Mouse (Mus musculus) frontal cortex, adult 2 months (tissue): ENCODE measurements at regions not wholly inside any gene's neighbourhood (a gene's known extent, or its start where the extent isn't known, plus 50 kb on each side); places are given as distances from the start of the nearest gene placed in this dataset.
A peak's percentile ranks its signal among the peaks of the same experiment; 100 is the strongest.

ENCODE experiments used
- DNase-seq, 2 experiments: peaks; one replicate each; pipeline ENCODE4 v3.0.0; 2022; ENCODE audit warnings: low spot score in 1 of 2; ENCODE audit errors: extremely low spot score in 1 of 2

DNA sequence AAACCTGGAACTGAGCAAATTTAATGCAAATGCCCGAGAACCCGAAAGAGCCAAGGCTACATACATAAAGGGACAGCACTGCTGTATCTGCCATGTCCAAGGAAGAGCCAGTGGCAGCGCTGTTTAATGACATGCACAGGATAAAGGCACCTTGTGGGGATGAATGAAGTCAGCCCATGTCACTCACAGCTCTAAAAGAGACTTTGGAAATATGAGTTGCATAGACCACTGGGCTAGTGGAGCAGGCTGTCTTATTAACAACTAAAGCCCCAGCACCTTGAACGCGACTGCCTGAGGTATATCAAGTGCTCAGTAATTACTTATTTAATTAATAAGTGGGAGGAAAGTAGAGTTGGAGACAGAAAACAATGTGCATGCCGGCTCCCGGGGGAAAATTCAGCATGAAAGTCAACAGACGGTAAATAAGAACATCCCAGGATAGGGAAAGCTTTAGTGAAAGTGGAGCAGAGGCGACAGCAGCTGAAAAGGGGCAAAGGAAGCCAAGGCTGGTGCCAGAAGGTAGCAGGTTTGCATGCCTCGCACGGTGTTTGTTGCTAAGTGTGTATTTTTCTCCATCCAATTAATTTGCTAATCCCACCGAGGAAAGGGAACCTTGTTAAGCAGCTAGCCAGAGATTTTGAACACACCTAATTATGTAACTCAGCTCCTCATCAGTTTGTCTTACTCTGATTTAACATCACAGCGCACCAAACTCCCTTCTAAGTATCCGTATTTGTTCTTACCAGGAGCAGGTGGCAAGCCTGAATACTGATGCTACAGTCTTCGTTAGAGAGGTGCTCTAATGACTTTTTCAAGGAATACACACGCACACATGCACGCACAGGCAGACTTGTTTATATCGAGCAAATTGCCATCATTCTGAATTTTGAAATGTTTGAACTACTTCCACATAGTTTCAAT, 167.4 kb downstream of the Triml1 start:
- no peak for DNase-seq

DNA sequence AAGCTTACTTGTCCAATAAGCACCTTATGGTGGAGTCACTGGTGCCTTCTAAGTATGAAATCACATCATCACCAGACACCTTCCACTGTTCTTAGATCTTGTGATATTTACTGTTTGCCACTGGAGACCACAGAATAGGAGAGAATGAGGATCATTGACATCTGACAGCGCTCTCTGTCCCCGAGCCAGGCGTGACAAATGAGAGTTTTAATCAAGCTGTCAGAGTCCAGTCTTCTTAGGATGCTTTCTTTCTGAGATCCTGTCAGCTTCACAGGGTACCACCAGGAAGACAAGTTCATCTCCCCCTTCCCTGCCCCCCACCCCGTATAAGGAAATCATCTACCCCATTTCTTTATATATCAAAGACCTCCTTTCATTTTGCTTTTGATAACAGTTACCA, 168.7 kb downstream of the Triml1 start:
- DNase-seq: no peak

DNA sequence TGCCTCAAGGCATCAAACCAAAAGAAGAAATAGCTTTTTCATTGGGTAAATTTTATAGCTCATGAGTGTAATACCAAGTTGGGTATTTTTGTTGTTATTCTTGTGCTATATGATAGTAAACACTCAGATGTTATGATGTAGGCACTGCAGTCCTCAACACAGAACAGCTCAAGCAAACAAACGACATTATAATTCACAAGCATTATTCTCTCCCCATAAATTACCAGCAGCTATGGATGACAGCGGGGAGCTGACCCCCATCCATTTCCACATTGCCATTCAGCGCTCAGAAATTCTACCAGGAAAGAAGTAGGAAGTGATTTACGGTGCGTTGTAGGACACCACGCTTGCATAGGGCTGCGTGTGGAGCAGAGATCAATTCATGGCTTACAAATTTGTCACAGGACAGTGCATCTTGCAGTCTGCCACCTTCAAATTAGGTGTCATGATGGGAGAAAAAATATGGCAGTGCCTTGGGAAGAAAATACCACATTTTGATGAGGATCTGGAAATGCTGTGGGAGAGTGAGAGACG, 173.4 kb downstream of the Triml1 start:
- no peak for DNase-seq

DNA sequence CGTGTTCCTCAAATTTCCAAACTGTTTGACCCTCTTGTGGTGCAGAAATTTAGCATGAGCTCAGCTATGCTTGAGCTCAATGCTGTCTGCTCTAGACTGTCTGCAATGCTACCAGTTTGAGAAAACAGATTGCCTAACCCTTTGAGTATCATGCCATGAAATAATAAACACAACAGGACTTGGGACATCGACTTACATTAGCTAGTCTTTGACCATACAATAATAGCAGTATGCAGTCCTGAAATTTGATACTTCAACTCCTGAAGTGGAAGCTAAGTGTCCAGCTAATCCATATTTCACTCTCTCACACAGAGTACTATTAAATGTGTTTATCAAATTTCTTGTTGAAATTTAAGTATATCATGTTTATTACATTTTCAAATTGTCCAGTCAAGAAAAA, 176.8 kb downstream of the Triml1 start:
- no peak for DNase-seq

DNA sequence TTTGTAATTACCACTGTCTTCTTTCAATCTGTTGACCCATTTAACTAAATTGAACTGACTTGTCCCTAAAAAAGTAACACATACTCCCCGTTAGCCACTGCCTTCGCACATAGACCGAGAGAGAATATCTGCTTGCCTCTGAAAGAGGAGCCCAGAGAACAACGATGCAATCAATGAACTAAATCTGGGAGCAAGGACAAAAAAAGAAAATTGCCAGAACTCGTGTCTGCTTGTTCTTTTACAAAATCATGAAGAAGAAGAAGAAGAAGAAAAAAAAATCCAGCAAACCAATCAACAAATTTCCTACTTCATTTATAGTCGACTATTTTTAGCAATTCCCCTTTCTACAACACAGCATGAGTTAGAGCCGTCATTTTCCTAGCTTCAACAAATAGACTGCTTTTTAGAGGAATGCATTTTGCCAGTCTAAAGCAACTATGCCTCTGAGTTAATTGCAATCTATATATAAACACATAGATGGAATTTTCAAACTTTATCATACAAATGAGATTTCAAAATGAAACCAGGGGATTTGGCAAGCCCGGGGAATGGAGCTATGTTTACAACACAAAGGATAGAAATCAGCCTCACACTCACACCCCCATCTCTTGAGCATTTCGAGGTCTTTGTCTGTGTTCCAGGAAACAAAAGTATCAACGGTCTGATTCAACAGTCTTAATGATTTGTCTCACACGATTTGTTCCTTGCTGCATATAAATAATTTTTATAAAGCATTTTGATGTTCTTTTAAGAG, 183.1 kb downstream of the Triml1 start:
- peak; percentile 3 to 25 for DNase-seq

DNA sequence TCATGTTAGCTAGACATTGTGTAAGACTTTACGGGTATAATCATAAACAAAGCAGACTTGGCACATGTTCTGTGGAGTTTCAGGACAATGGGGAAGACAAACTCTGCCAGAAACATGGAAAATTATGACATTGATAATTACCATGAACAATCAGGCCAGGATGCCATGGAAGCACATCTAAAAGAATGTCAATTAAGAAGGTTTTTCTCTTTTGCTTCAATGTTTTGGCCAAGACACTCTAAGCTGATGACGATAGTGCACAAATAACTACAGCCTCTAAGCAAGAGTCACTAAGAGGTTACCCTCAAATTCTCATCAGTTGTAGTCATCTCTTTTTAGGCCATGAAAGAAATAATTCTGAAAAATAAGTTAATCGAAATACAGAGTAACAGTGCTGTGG, 208.7 kb downstream of the Triml1 start:
- DNase-seq: no peak

DNA sequence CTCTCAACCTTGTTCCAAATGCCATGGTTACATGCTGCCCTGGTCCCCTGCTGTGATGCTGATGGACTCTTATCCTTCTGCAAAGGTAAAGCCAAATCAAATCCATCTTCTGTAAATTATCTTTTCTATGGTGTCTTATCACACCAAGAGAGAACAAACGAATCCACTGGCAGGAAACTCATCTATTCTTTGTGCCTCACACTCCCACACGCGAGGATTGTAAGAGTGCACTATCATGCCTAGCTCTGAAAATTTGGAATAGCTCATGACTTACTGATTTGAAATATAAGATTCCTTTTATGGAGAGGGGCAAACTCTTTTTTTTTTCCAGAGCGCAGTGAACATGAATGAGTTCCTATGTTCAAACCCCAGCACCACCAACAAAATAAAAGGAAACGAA, 249.6 kb downstream of the Triml1 start:
- DNase-seq: peak in 1 of 2 experiments; percentile 20

DNA sequence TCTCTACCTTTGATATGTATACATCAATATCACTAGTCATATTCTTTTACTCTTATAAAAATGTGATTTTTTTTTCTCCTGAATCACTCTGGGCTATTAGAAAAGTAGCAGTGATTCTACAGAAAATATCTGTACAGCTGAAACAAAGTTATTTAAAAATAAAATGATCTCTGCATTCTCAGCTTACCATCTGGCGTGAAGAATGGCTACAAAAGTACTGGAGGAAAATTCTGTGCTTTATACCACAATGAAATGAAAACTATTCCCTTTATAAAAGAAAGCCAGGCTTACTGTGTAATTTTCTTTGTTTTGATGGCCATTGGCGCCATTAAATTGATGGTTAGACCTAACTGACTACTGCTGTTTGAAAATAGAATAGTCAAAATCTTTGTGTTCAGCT, 254.8 kb downstream of the Triml1 start:
- DNase-seq: peak in 1 of 2 experiments; percentile 48

DNA sequence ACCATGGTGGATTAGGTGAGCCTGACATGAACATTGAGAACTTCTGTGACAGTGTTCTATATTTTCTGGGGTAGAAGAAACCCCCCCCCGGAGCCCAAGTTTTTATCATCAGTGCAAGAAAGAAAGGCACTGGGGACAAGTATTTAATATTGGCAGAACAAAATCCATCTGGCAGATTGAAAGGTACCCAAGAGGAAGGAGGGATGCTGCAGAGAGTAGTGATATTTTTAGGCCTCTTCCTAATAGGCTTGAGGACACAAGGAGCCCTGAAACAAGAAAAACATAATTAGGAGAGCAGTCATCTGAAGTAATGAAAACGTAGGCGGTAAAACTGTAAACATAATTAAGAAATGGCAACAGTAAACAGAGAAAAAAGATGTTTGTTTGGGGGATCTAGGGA, 271.0 kb downstream of the Triml1 start:
- no peak for DNase-seq
